Comparison of ENCODE assay signal across 18 mouse cellular contexts in the genomic region with DNA sequence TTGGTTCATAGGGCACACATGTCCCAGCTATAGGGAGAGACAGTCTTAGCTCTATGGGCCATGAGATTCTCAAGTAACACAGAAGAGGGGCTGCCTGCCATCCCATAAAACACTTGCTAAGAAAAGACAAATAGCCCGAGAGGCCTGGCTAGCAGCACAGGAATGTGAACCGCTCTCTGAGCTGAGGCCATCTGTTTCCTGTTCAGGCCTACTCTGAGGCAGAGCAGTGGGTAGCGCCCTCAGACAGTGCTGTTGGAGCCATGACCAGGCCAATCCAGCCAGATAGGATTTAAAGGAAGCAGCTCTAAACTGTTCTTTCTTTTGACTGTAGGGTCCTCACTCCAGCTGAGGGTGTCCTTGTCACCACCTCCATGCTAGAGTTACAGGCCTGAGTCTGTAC. TPM values are rescaled to one million over a fixed set of nuclear protein-coding genes. Genes with fewer than 3 reads are reported as not detected.
A peak's percentile ranks its signal among the peaks of the same experiment; 100 is the strongest.
DNase-seq lines count a peak whose midpoint lies in the region; ATAC-seq lines count a peak whose summit lies in the region.
"Had no signal": no experiment of that assay in that cellular context is flagged by ENCODE, and none has a peak within 500 bp of the region (broad histone marks: within the 10 kb centered on the region; RNA-seq: fewer than 3 reads in every experiment).

No protein-coding gene starts in this region.

- H3K9me3 ChIP-seq in heart, embryonic 16.5 days (replicated peaks; ENCODE audit: control insufficient read depth, low read length): no peaks in the 10 kb centered on the region
- H3K9me3 ChIP-seq in limb, embryonic 12.5 days: no peaks in the 10 kb centered on the region
- H3K9me3 ChIP-seq: intestine, embryonic 15.5 days; midbrain, embryonic 15.5 days had no signal

- ATAC-seq in heart, embryonic 16.5 days (replicated peaks; ENCODE audit: extremely low read depth, insufficient read depth, low FRiP score): no peak
- ATAC-seq in hematopoietic stem cell, adult 5-6 weeks (replicated peaks in 1 of 2; ENCODE audit: insufficient read depth in 1 of 2, low FRiP score in 2 of 2, low TSS enrichment in 1 of 2, low read depth in 1 of 2, poor library complexity in 2 of 2, severe bottlenecking in 2 of 2): peak; percentile 56 to 79
- no peak for ATAC-seq in limb, embryonic 12.5 days (ENCODE audit: insufficient number of reproducible peaks, insufficient read depth, low FRiP score, low TSS enrichment, low read depth)
- ATAC-seq: CD4-positive, CD25-positive, alpha-beta regulatory T cell, adult 4 months; intestine, embryonic 15.5 days; midbrain, embryonic 15.5 days had no signal

- H3K27ac ChIP-seq in heart, embryonic 16.5 days (ENCODE audit: low read length): peak overlapping the region; percentile 35; the same call in 1 of the 2 replicates
- peak overlapping the region; percentile 69 for H3K27ac ChIP-seq in limb, embryonic 12.5 days
- H3K27ac ChIP-seq: hindbrain, embryonic 14.5 days; intestine, embryonic 15.5 days; midbrain, embryonic 15.5 days had no signal

- WGBS in heart, embryonic 16.5 days: 57% methylated on average over 3 of the region's 3 CpGs
- 47% methylated on average over 3 of the region's 3 CpGs for WGBS in limb, embryonic 12.5 days

- no peaks in the 10 kb centered on the region for H3K27me3 ChIP-seq in heart, embryonic 16.5 days (ENCODE audit: control insufficient read depth, insufficient read depth, low read length)
- H3K27me3 ChIP-seq in limb, embryonic 12.5 days: no peaks in the 10 kb centered on the region
- H3K27me3 ChIP-seq: intestine, embryonic 15.5 days; midbrain, embryonic 15.5 days had no signal

- H3K36me3 ChIP-seq in heart, embryonic 16.5 days (ENCODE audit: control insufficient read depth, insufficient read depth): peaks cover 86% of the 10 kb centered on the region
- H3K36me3 ChIP-seq in limb, embryonic 12.5 days: peaks cover 100% of the 10 kb centered on the region

- H3K9ac ChIP-seq in heart, embryonic 16.5 days (ENCODE audit: low read length): no peak overlapping the region
- H3K9ac ChIP-seq in limb, embryonic 12.5 days (replicated peaks): no peak overlapping the region
- H3K9ac ChIP-seq: hindbrain, embryonic 14.5 days; intestine, embryonic 15.5 days; midbrain, embryonic 15.5 days had no signal

- H3K4me2 ChIP-seq in heart, embryonic 16.5 days (ENCODE audit: low read depth, low read length): no peak overlapping the region
- no peak overlapping the region for H3K4me2 ChIP-seq in limb, embryonic 12.5 days
- H3K4me2 ChIP-seq: hindbrain, embryonic 14.5 days; intestine, embryonic 15.5 days; midbrain, embryonic 15.5 days had no signal

- DNase-seq in heart, adult 8-10 months (ENCODE audit: low spot score): no peak
- DNase-seq in kidney, postnatal 14 days: peak; percentile 50
- DNase-seq in kidney, adult 9 months: no peak
- no peak for DNase-seq in layer of hippocampus, postnatal 25 days (ENCODE audit: extremely low spot score in 1 of 2, low spot score in 1 of 2)
- DNase-seq: adrenal gland, postnatal 36 days; cerebellum, adult 2 months; gastrocnemius, postnatal 10 days; layer of hippocampus, postnatal 36 days; left cerebral cortex, postnatal 4 days; lung, adult 18-20 months; thymus, postnatal 4 days had no signal

- peaks cover 13% of the 10 kb centered on the region for H3K4me1 ChIP-seq in heart, embryonic 16.5 days (ENCODE audit: control insufficient read depth, insufficient read depth, low read length)
- H3K4me1 ChIP-seq in limb, embryonic 12.5 days (replicated peaks): peaks cover 15% of the 10 kb centered on the region; the same call in 1 of the 2 replicates

- no peak overlapping the region for H3K4me3 ChIP-seq in heart, embryonic 16.5 days (ENCODE audit: low read length)
- no peak overlapping the region for H3K4me3 ChIP-seq in limb, embryonic 12.5 days (replicated peaks)
- H3K4me3 ChIP-seq: intestine, embryonic 15.5 days; midbrain, embryonic 15.5 days had no signal

RNA-seq across cellular contexts. Expression of gene Bcl2l12, which starts 6.0 kb away (rescaled TPM):
- polyA plus RNA-seq in heart, embryonic 16.5 days (2015; fragmentation: Nextera tagmentation; extraction: Ambion mirVana): 32.2 and 33.3 TPM in 2 replicates
- total RNA-seq in heart, adult 8-10 months (2022): 10 to 100 TPM in 3 of 4 experiments, 1 to 10 TPM in 1; 8.6 to 13.5 (median 11.0) TPM
- 19.8 and 35.1 TPM in 2 replicates for total RNA-seq in hematopoietic stem cell, adult 5-6 weeks (2017)
- polyA plus RNA-seq in limb, embryonic 12.5 days (2016; fragmentation: Nextera tagmentation; extraction: Ambion mirVana): 87.3 and 96.8 TPM in 2 replicates
- total RNA-seq in layer of hippocampus, postnatal 25 days (2021): 1 to 10 TPM; 1.9 to 3.4 TPM

RNA-seq across cellular contexts. Expression of gene Irf3, which starts 7.1 kb away (rescaled TPM):
- 71.4 and 73.6 TPM in 2 replicates for polyA plus RNA-seq in heart, embryonic 16.5 days (2015; fragmentation: Nextera tagmentation; extraction: Ambion mirVana)
- 10 to 100 TPM; 23.2 to 31.9 (median 27.0) TPM for total RNA-seq in heart, adult 8-10 months (2022)
- 75.7 and 137 TPM in 2 replicates for total RNA-seq in hematopoietic stem cell, adult 5-6 weeks (2017)
- 90.9 and 97.2 TPM in 2 replicates for polyA plus RNA-seq in limb, embryonic 12.5 days (2016; fragmentation: Nextera tagmentation; extraction: Ambion mirVana)
- total RNA-seq in layer of hippocampus, postnatal 25 days (2021): 10 to 100 TPM; 39.5 to 40.1 TPM

RNA-seq across cellular contexts. Expression of gene Scaf1, which starts 11.6 kb away (rescaled TPM):
- polyA plus RNA-seq in heart, embryonic 16.5 days (2015; fragmentation: Nextera tagmentation; extraction: Ambion mirVana): 22.7 and 26.4 TPM in 2 replicates
- 10 to 100 TPM; 46.8 to 56.2 (median 49.7) TPM for total RNA-seq in heart, adult 8-10 months (2022)
- total RNA-seq in hematopoietic stem cell, adult 5-6 weeks (2017): 11.3 and 13.8 TPM in 2 replicates
- 42.1 and 46.9 TPM in 2 replicates for polyA plus RNA-seq in limb, embryonic 12.5 days (2016; fragmentation: Nextera tagmentation; extraction: Ambion mirVana)
- 100 to 1,000 TPM; 151 to 156 TPM for total RNA-seq in layer of hippocampus, postnatal 25 days (2021)

RNA-seq across cellular contexts. Expression of gene Rras, which starts 13.2 kb away (rescaled TPM):
- 74.8 and 85.0 TPM in 2 replicates for polyA plus RNA-seq in heart, embryonic 16.5 days (2015; fragmentation: Nextera tagmentation; extraction: Ambion mirVana)
- total RNA-seq in heart, adult 8-10 months (2022): 10 to 100 TPM; 40.2 to 49.8 (median 44.1) TPM
- total RNA-seq in hematopoietic stem cell, adult 5-6 weeks (2017): 1.9 and 9.0 TPM in 2 replicates
- 20.8 and 21.4 TPM in 2 replicates for polyA plus RNA-seq in limb, embryonic 12.5 days (2016; fragmentation: Nextera tagmentation; extraction: Ambion mirVana)
- 10 to 100 TPM; 11.7 to 12.3 TPM for total RNA-seq in layer of hippocampus, postnatal 25 days (2021)

RNA-seq across cellular contexts. Expression of gene Prmt1, which starts 18.2 kb away (rescaled TPM):
- 355 and 387 TPM in 2 replicates for polyA plus RNA-seq in heart, embryonic 16.5 days (2015; fragmentation: Nextera tagmentation; extraction: Ambion mirVana)
- total RNA-seq in heart, adult 8-10 months (2022): 100 to 1,000 TPM in 2 of 4 experiments, 10 to 100 TPM in 2; 88.3 to 107 (median 102) TPM
- 156 and 185 TPM in 2 replicates for total RNA-seq in hematopoietic stem cell, adult 5-6 weeks (2017)
- 704 and 706 TPM in 2 replicates for polyA plus RNA-seq in limb, embryonic 12.5 days (2016; fragmentation: Nextera tagmentation; extraction: Ambion mirVana)
- 100 to 1,000 TPM; 161 to 174 TPM for total RNA-seq in layer of hippocampus, postnatal 25 days (2021)

Comparison
In these comparisons a context has a peak if more than half of its experiments do, and no peak if none do; other contexts are left out.
1. ATAC-seq: peak in hematopoietic stem cell, adult 5-6 weeks (2 of 2); none in heart, embryonic 16.5 days (single experiment) and limb, embryonic 12.5 days (single experiment).